Mouse (Mus musculus) urinary bladder, postnatal 14 days (tissue): Measurements from ENCODE around the gene Kcnn3.

ENCODE experiments used
- DNase-seq: peaks from one replicate; pipeline ENCODE4 v3.0.0; 2021; ENCODE audit warnings: low spot score

The Kcnn3 gene

GRCm38 (mm10) chr3:89617360-89617759 lies 97.4 kb downstream of the Kcnn3 start:
- no peak for DNase-seq

- DNase-seq, result no peak
Measured at GRCm38 (mm10) chr3:89622825-89623224, 102.9 kb downstream of the Kcnn3 start.

GRCm38 (mm10) chr3:89623531-89623930 lies 103.6 kb downstream of the Kcnn3 start:
- no peak for DNase-seq

DNA sequence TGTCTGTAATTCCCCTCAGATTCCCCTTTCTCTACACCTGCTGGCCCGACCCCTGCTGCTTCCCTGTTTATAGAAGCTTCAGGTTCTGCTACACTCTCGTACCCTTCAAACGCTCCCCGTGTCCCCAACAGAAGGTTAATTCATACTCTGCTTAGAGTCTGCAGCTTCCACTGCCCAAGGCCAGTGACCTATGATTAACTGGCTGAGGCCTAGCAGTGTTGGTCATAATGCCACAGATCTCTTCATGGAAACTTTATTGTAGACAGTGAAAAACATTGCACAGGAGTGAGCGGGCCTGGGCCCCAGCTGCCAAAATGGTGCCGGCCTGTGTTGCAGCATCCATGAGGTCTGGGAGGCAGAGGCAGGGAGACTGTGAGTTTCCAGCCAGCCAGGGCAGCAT lies 104.0 kb downstream of the Kcnn3 start:
- no peak for DNase-seq

DNA sequence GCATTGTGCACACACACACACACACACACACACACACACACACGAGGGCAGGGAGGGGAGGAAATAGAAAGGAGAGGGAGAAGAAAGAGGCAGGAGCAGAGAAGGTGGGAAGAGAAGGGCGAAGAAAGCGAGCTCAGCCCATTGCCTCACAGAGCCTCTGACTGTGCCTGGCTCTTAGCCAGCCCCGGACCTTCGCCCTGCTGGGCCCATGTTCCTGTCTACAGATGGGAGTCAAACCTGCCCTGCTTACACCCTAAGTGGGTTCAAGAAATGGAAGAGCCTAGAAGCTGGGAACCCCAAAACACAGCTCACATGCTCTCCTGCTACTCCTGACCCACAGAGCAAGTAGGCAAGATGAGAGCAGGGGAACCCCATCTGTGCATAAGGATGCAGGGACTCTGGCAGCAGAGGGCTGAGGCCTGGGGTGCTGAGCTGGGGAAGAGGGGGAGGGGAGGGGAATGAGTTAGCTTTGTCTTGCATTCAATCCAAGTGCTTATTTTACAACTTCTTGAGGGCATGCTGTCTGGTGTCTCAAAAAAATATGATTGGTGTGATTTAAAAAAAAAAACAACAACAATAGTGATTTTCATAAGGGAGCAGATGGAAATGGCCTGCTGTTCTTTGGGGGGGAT lies 105.0 kb downstream of the Kcnn3 start:
- no peak for DNase-seq

- DNase-seq, result no peak
Measured at GRCm38 (mm10) chr3:89626556-89626955, 106.6 kb downstream of the Kcnn3 start.

- no peak for DNase-seq
Measured at GRCm38 (mm10) chr3:89629811-89630210, 109.8 kb downstream of the Kcnn3 start.

DNA sequence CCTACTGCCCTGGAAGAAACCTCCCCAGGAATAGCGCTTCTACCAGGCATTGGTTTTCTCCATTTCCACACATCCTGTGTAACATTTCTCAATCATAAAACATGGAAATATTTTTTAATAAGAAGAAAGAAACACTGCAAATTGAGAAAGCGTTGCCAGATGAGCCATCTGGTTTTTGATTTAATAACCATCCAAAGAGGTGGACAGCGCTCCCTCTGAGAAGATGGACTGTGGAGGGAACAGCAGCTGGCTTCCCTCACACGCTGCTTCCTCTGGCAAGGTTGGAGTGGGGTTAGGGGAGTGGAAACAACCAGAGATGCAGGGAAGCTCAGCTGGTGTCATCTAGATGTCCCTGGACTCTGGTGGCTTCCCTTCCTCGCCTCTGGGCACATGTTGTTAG lies 111.8 kb downstream of the Kcnn3 start:
- DNase-seq, result peak; percentile 33

GRCm38 (mm10) chr3:89633531-89633930 lies 113.6 kb downstream of the Kcnn3 start:
- no peak for DNase-seq

DNA sequence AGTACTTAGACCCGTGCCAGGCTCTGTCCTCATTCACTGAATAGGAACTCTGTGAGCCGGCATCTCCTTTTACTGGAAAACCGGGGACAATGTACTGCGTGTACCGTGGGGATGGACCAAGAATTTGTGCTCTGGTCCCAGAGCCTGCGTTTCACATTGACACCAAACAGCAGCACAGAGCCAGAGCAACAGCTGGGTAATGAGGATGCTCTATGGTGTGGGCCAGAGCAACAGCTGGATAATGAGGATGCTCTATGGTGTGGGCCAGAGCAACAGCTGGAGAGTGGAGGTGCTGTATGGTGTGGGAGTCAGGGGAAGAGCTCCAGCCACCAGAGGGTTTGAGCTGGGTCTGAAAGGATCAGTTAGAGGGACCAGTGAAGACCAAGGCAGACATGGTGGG lies 114.0 kb downstream of the Kcnn3 start:
- peak; percentile 37 for DNase-seq

DNA sequence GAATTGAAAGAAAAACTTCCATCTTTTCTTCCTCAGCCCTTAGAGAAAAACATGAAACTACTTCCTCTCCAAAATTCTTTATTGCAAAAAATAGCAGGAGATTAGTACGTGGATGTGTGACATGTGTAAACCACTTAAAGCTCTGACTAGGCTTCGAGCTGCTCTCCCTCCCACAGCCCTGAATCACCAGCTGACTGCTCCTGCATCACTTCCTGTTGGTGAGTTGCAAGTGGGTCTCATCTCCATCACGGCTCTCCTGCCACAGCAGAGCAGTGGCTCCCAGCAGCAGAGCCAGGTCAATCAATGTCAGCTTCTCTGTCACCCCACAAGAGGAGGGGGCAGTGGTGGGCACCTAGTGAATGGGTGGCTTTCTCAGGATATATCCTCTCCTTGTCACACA lies 120.8 kb downstream of the Kcnn3 start:
- DNase-seq, result no peak

DNA sequence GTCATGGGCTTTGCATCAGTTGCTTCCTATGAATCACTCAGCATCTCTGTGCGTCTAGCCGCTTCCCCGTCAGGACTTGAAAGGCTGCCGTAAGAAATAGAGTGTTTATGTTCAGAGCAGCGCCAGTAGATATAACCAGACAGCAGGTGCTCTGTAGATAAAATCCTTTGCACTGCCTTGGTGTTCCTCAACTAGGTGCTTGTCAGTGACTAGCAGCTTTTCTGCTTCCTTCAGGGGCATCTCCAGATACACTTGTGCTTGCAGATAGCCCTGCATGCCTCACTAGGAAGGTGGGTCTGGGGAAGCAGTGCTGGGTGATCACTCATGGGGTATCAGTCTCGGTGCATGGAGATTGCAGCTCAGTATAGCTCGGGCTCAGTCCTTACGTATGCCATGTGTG lies 123.4 kb downstream of the Kcnn3 start:
- no peak for DNase-seq

DNA sequence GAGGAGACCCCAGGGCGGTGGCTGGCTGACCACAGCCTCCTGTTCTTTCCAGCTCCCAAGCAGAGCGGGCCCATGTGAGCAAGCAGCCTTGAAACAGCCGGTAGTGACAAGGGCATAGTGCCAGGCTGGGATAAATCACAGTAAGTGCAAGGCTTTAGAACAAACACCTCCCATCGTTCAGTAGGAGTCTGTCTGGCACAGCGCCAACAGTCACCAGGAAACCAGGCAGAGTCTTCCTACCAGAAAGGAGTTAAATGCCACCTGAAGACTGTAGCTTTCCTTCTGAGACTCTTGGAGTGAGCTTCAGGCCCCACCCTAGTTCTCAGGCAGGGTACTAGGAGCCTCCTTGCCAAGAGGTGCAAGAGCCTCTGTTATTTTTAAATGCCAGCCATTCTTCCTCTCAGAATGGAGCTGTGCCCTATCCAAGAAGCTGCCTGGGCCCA lies 126.9 kb downstream of the Kcnn3 start:
- DNase-seq, result peak; percentile 63

- DNase-seq, result no peak
Measured at GRCm38 (mm10) chr3:89647268-89647874, 127.4 kb downstream of the Kcnn3 start.

- DNase-seq, result no peak
Measured at GRCm38 (mm10) chr3:89649890-89650289, 129.9 kb downstream of the Kcnn3 start.

GRCm38 (mm10) chr3:89653231-89653954 lies 133.4 kb downstream of the Kcnn3 start:
- no peak for DNase-seq

DNA sequence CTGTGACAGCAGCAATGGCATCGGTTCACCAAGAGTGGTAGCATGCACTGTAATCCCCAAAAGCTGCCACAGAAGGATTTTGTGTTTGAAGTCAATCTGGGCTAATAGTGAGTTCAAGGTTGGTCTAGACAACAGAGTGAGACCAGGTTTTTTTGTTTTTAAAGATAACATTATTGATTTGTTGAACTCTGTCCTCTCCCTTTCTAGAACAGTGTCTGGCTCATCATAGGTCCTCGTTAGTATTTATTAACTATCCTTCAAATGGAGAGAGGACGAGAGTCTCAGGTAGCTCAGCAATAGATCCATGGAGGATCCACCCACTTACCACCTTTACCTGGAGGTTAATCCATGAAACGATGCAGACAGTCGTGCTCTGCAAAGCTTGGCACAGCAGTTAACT lies 137.1 kb downstream of the Kcnn3 start:
- no peak for DNase-seq

- DNase-seq, result no peak
Measured at GRCm38 (mm10) chr3:89658457-89658856, 138.5 kb downstream of the Kcnn3 start.

- no peak for DNase-seq
Measured at GRCm38 (mm10) chr3:89659938-89660620, 140.1 kb downstream of the Kcnn3 start.

GRCm38 (mm10) chr3:89664808-89665207 lies 144.8 kb downstream of the Kcnn3 start:
- no peak for DNase-seq

- DNase-seq, result no peak
Measured at GRCm38 (mm10) chr3:89667131-89667530, 147.2 kb downstream of the Kcnn3 start.

GRCm38 (mm10) chr3:89671334-89671733 lies 151.4 kb downstream of the Kcnn3 start:
- DNase-seq, result peak; percentile 22
